6 mouse cellular contexts compared by ENCODE assay signal in the genomic region with DNA sequence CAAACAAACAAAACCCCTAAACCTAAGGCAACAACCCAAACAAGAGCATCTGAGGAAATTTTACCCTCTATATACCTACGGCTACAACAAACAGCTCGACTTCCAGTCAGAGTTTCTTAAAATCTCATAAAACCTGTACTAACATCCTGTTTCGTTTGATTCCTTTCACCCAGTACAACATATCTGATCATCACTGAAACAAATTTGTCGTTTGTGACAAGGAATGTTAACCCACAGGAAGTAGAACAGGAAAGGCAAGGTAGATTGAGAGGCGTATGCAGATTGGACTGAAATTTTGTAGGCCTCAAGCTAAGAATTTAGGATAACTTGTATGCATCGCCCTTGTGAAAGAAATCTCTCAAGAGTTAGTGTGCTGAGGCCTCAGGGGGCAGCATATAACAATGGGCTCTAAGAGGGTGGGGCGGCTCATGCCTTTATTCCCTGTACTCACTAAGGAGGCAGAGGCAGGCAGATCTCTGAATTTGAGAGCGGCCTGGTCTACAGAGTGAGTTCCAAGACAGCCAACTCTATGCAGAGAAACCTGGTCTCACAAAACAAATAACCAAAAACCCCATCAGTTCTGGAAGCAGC.
"Had no signal": no experiment of that assay in that cellular context is flagged by ENCODE, and none has a peak within 500 bp of the region (broad histone marks: within the 10 kb centered on the region; RNA-seq: fewer than 3 reads in every experiment).

No protein-coding gene starts in this region.

- DNase-seq: kidney, adult 2 months; kidney, postnatal 25 days; liver, embryonic 13.5 days; liver, postnatal 0 days; lung, postnatal 14 days had no signal

- ATAC-seq: liver, postnatal 0 days; midbrain, embryonic 13.5 days had no signal
